Mouse (Mus musculus): ENCODE data around the gene Midn. TPM values are rescaled to one million over a fixed set of nuclear protein-coding genes. Genes with fewer than 3 reads are reported as not detected.
A peak's percentile ranks its signal among the peaks of the same experiment; 100 is the strongest.

Midn gene
- polyA plus RNA-seq, 1 experiment from 2014 or later = 32.6 TPM

GRCm38 (mm10) chr10:80173358-80173757 lies 25.3 kb downstream of the Midn start:
- Histone ChIP-seq H3K9ac (peak overlapping the region; percentile 62), H3K4me3 (ENCODE audit: low read depth, low read length) (peak overlapping the region; percentile 50), H3K4me1 (ENCODE audit: insufficient read depth) (peaks cover 5% of the 10 kb centered on the region; the same call in 1 of the 2 replicates), H3K36me3 (ENCODE audit: insufficient read depth) (peaks cover 35% of the 10 kb centered on the region), H3K4me2 (peak overlapping the region; percentile 67), H3K27ac (ENCODE audit: low read depth) (no peak overlapping the region), H3K9me3 (ENCODE audit: low read depth, low read length) (no peaks in the 10 kb centered on the region), H3K27me3 (ENCODE audit: insufficient read depth, low read length) (no peaks in the 10 kb centered on the region)
- WGBS = 12% methylated on average over 10 of the region's 11 CpGs
- TF ChIP-seq CTCF (IDR thresholded peaks at IDR 0.05; ENCODE audit: low read depth) = no peak
- ATAC-seq (ENCODE audit: insufficient read depth) = no peak
- no peak for DNase-seq

GRCm38 (mm10) chr10:80173955-80174640 lies 26.0 kb downstream of the Midn start:
- Histone ChIP-seq H3K4me1 (ENCODE audit: insufficient read depth) (no peaks in the 10 kb centered on the region), H3K27ac (ENCODE audit: low read depth) (no peak overlapping the region), H3K4me2 (no peak overlapping the region), H3K4me3 (ENCODE audit: low read depth, low read length) (no peak overlapping the region), H3K9ac (no peak overlapping the region), H3K9me3 (ENCODE audit: low read depth, low read length) (no peaks in the 10 kb centered on the region), H3K36me3 (ENCODE audit: insufficient read depth) (peaks cover 35% of the 10 kb centered on the region), H3K27me3 (ENCODE audit: insufficient read depth, low read length) (no peaks in the 10 kb centered on the region)
- TF ChIP-seq CTCF (IDR thresholded peaks at IDR 0.05; ENCODE audit: low read depth) = no peak
- ATAC-seq (ENCODE audit: insufficient read depth) (no peak), DNase-seq (no peak)
- WGBS = 84% methylated on average over 10 of the region's 10 CpGs

GRCm38 (mm10) chr10:80174705-80175104 lies 26.6 kb downstream of the Midn start:
- Histone ChIP-seq H3K9me3 (ENCODE audit: low read depth, low read length) (no peaks in the 10 kb centered on the region), H3K4me2 (no peak overlapping the region), H3K4me3 (ENCODE audit: low read depth, low read length) (no peak overlapping the region), H3K4me1 (ENCODE audit: insufficient read depth) (no peaks in the 10 kb centered on the region), H3K9ac (no peak overlapping the region), H3K27me3 (ENCODE audit: insufficient read depth, low read length) (no peaks in the 10 kb centered on the region), H3K36me3 (ENCODE audit: insufficient read depth) (peaks cover 30% of the 10 kb centered on the region), H3K27ac (ENCODE audit: low read depth) (no peak overlapping the region)
- peak; percentile 68 for TF ChIP-seq CTCF (IDR thresholded peaks at IDR 0.05; ENCODE audit: low read depth)
- 48% methylated on average over 2 of the region's 2 CpGs for WGBS
- ATAC-seq (ENCODE audit: insufficient read depth) = no peak
- peak; percentile 73 for DNase-seq

- Histone ChIP-seq H3K9ac (no peak overlapping the region), H3K4me1 (ENCODE audit: insufficient read depth) (no peaks in the 10 kb centered on the region; the same call in 1 of the 2 replicates), H3K9me3 (ENCODE audit: low read depth, low read length) (no peaks in the 10 kb centered on the region), H3K27me3 (ENCODE audit: insufficient read depth, low read length) (no peaks in the 10 kb centered on the region), H3K36me3 (ENCODE audit: insufficient read depth) (peaks cover 20% of the 10 kb centered on the region), H3K27ac (ENCODE audit: low read depth) (no peak overlapping the region), H3K4me2 (no peak overlapping the region), H3K4me3 (ENCODE audit: low read depth, low read length) (no peak overlapping the region)
- TF ChIP-seq CTCF (IDR thresholded peaks at IDR 0.05; ENCODE audit: low read depth) = peak; percentile 71
- WGBS = 28% methylated on average over 4 of the region's 4 CpGs
- DNase-seq = peak; percentile 74
- no peak for ATAC-seq (ENCODE audit: insufficient read depth)
Measured at GRCm38 (mm10) chr10:80175536-80176269, 27.6 kb downstream of the Midn start.

- Histone ChIP-seq H3K4me3 (ENCODE audit: low read depth, low read length) (no peak overlapping the region), H3K9me3 (ENCODE audit: low read depth, low read length) (no peaks in the 10 kb centered on the region), H3K4me1 (ENCODE audit: insufficient read depth) (no peaks in the 10 kb centered on the region; the same call in none of the 2 replicates), H3K36me3 (ENCODE audit: insufficient read depth) (peaks cover 14% of the 10 kb centered on the region), H3K4me2 (no peak overlapping the region), H3K27me3 (ENCODE audit: insufficient read depth, low read length) (no peaks in the 10 kb centered on the region), H3K27ac (ENCODE audit: low read depth) (no peak overlapping the region), H3K9ac (no peak overlapping the region)
- ATAC-seq (ENCODE audit: insufficient read depth) (no peak), DNase-seq (no peak)
- no peak for TF ChIP-seq CTCF (IDR thresholded peaks at IDR 0.05; ENCODE audit: low read depth)
- WGBS = 81% methylated on average over 5 of the region's 5 CpGs
Measured at GRCm38 (mm10) chr10:80176270-80176834, 28.3 kb downstream of the Midn start.

GRCm38 (mm10) chr10:80177441-80178279 lies 29.6 kb downstream of the Midn start:
- DNase-seq = no peak
- Histone ChIP-seq H3K27me3 (ENCODE audit: insufficient read depth, low read length) (no peaks in the 10 kb centered on the region), H3K27ac (ENCODE audit: low read depth) (no peak overlapping the region), H3K9me3 (ENCODE audit: low read depth, low read length) (no peaks in the 10 kb centered on the region), H3K9ac (no peak overlapping the region), H3K4me1 (ENCODE audit: insufficient read depth) (no peaks in the 10 kb centered on the region; the same call in none of the 2 replicates), H3K36me3 (ENCODE audit: insufficient read depth) (peaks cover 3% of the 10 kb centered on the region; the same call in 1 of the 2 replicates), H3K4me3 (ENCODE audit: low read depth, low read length) (no peak overlapping the region), H3K4me2 (no peak overlapping the region)
- 64% methylated on average over 7 of the region's 7 CpGs for WGBS
- no peak for ATAC-seq (ENCODE audit: insufficient read depth)
- TF ChIP-seq CTCF (IDR thresholded peaks at IDR 0.05; ENCODE audit: low read depth) = no peak
